Mouse (Mus musculus) kidney, embryonic 16.5 days (tissue): ENCODE results near the gene Gm7995. TPM values are rescaled to one million over a fixed set of nuclear protein-coding genes. Genes with fewer than 3 reads are reported as not detected.
"Not testable (repeated sequence)": the region's sequence is repeated elsewhere in the genome, so short reads cannot be mapped to it uniquely, and the experiment has no call there.

Experiments
- ATAC-seq: fragments of 200-750 bp; cut with Nextera tagmentation; 2 replicates; pipeline ENCODE4 v1.8.0; 2017; ENCODE audit warnings: moderate TSS enrichment; ENCODE audit not compliant: low FRiP score, low TSS enrichment
- H3K27ac ChIP-seq: fragments of 300-500 bp; sonication (generic); 2 replicates; pipeline ENCODE4 v1.5.1; 2014; ENCODE audit warnings: low read length
- H3K27me3 ChIP-seq: fragments of 300-500 bp; sonication (generic); 2 replicates; pipeline ENCODE4 v1.6.1; 2014; ENCODE audit warnings: low read length, control low read depth, mixed read lengths; ENCODE audit not compliant: insufficient read depth
- H3K36me3 ChIP-seq: fragments of 300-500 bp; sonication (generic); 2 replicates; pipeline ENCODE4 v1.6.1; 2014; ENCODE audit warnings: low read length, control low read depth, mixed read lengths; ENCODE audit not compliant: insufficient read depth
- H3K4me1 ChIP-seq: fragments of 300-500 bp; sonication (generic); 2 replicates; pipeline ENCODE4 v1.6.1; 2014; ENCODE audit warnings: low read length, control low read depth, mixed read lengths; ENCODE audit not compliant: insufficient read depth
- H3K4me2 ChIP-seq: fragments of 300-500 bp; sonication (generic); replicated peaks from 2 replicates; pipeline ENCODE4 v1.6.1; 2014; ENCODE audit warnings: low read depth, low read length
- H3K4me3 ChIP-seq: fragments of 300-500 bp; sonication (generic); 2 replicates; pipeline ENCODE4 v1.5.1; 2014; ENCODE audit warnings: mild to moderate bottlenecking, low read length
- H3K9ac ChIP-seq: fragments of 300-500 bp; sonication (generic); replicated peaks from 2 replicates; pipeline ENCODE4 v1.6.1; 2014; ENCODE audit warnings: low read length
- H3K9me3 ChIP-seq: fragments of 300-500 bp; sonication (generic); 2 replicates; pipeline ENCODE4 v1.6.1; 2016; ENCODE audit warnings: low read length, control low read depth
- WGBS: fragments of 180-500 bp; shearing (Covaris S2); extraction: QIAGEN DNeasy Blood & Tissue Kit; methylation state at CpG from one replicate; pipeline ENCODE4 v1.1.7; 2014; 5-methylcytosine and 5-hydroxymethylcytosine counted together
- microRNA-seq: library from miRNA; unstranded; fragments of <30 nt; microRNA quantifications from one replicate; pipeline ENCODE4, GENCODE M21; 2016
- polyA plus RNA-seq: library from polyadenylated mRNA; unstranded; fragments of >200 nt; fragmentation: Nextera tagmentation; extraction: Ambion mirVana; gene quantifications from 2 replicates; pipeline ENCODE4 v1.2.1, GENCODE M21; 2015

Gm7995 gene
- polyA plus RNA-seq, result not detected in 2 replicates

DNA sequence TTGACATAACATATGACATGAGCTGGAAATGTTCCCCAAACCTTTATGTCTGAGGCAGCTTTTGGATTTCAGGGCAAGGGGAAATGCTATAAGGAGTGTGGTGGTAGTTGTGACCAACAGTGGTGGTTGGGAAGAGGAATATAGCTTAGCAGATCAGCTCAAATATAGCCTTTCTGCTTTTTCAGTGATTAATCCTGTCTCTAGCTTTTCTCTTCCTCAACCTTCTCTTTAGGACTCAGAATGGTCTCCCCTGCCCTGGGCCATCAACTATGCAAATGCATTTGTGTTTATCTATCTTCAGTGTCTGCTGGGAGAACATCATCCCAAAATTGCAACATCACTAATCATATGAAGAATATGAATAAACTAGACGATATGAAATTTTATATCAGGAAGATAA lies at the start of gene Gm7995:
TSS of gene Gm7995 (plus strand) at position 301 of the 400 bp plus-strand sequence.
- no CpG with 5 or more reads among the region's 1 CpGs for WGBS
- H3K27ac ChIP-seq, result not testable (repeated sequence)

DNA sequence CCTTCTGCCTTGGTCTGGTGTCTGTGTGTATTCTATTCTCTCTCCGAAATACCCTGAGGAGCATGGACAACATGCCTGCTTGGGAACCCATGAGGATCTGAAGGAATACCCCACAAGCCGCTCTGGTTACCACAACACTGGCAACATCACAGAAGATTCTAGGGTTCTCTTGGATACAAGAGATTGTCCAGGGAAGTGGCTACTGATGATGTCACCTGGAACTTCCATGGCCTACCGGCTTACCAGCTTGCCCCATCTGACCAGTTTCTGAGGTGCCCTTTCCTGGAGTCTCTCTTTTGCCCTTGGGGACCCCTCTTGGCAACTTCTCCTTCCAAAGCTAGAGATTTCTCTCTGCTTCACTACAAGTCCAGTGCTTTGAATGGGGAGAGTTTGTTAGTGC lies 12.8 kb upstream of the Gm7995 start, which contains the start of gene Gm9611:
TSS of gene Gm9611 (minus strand) at position 101 of the 400 bp plus-strand sequence.
- not testable (repeated sequence) for H3K4me3 ChIP-seq, H3K27ac ChIP-seq, H3K9ac ChIP-seq, H3K4me2 ChIP-seq, H3K27me3 ChIP-seq, H3K4me1 ChIP-seq, H3K36me3 ChIP-seq, H3K9me3 ChIP-seq, ATAC-seq
- WGBS, result 100% methylated on average over 1 of the region's 3 CpGs

More for the DNA sequence above, at the start of gene Gm7995:
- H3K4me1 ChIP-seq, H3K4me2 ChIP-seq, ATAC-seq, H3K4me3 ChIP-seq, H3K9me3 ChIP-seq, H3K36me3 ChIP-seq, H3K27me3 ChIP-seq, H3K9ac ChIP-seq: not testable (repeated sequence)

Small RNAs within 50 kb of the gene (microRNA-seq; reads per million reads assigned to microRNA genes)
- gene Gm25208 (not detected), gene Gm25892 (not detected)

Other genes with a start within 250 kb of the Gm7995 start
- not detected in 2 replicates for gene Gm7951, start 192.8 kb upstream of the Gm7995 start, polyA plus RNA-seq
- not detected in 2 replicates for gene Gm17027, start 147.6 kb upstream of the Gm7995 start, polyA plus RNA-seq
- not detected in 2 replicates for gene Gm3573, start 119.4 kb upstream of the Gm7995 start, polyA plus RNA-seq
- not detected in 2 replicates for gene Gm17026, start 50.2 kb upstream of the Gm7995 start, polyA plus RNA-seq
- not detected in 2 replicates for gene Gm9611, start 12.9 kb upstream of the Gm7995 start, polyA plus RNA-seq
- not detected in 2 replicates for gene Gm8005, start 129.5 kb downstream of the Gm7995 start, polyA plus RNA-seq
- gene Gm8011, start 153.7 kb downstream of the Gm7995 start, polyA plus RNA-seq, result not detected in 2 replicates
- not detected in 2 replicates for gene Gm8020, start 192.1 kb downstream of the Gm7995 start, polyA plus RNA-seq
- not detected in 2 replicates for gene Gm8024, start 214.1 kb downstream of the Gm7995 start, polyA plus RNA-seq